Comparison of ENCODE assay signal across 8 mouse cellular contexts in the genomic region with DNA sequence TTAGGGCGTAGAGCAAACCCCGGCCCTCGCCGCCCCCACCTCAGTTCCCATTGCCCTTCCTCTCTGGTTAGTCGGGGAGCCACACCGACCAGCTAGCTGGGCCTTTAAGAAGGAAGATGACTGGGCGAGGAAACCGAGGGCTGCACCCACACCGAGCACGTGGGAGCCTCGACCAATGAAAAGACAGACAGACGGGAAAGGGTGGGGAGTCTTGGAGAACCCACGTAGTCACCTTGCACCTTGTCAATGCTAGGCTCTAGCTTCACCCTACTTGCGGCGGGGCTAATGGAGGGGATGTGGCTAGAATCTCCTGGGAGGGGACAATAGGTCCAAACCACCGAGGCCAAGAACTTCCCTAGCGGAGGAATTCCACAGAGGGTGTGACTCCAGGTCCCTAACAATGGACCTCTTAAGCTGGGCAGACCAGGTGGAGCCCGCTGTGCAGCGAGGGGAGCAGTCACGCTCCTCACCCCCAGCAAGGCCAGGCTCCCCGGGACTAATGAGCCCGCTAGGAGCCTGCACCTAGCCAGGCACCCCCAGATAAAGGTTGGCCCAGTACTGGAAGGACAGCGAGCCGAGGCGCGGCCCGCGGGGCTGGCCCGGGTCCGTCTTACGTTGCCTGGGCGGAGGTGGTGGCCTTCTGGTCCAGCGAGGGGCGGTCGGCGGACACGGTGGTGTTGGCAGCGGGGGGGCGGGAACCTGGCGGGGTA. TPM values are rescaled to one million over a fixed set of nuclear protein-coding genes. Genes with fewer than 3 reads are reported as not detected.
DNase-seq lines count a peak whose midpoint lies in the region; ATAC-seq and TF ChIP-seq lines count a peak whose summit lies in the region.

No protein-coding gene starts in this region.

- peak; percentile 77 for ATAC-seq in kidney, embryonic 15.5 days (replicated peaks; ENCODE audit: low FRiP score)
- ATAC-seq in limb, embryonic 15.5 days (ENCODE audit: insufficient number of reproducible peaks, low FRiP score, low TSS enrichment, low read depth): peak; percentile 73
- peak; percentile 74 for ATAC-seq in midbrain, postnatal 0 days (ENCODE audit: low FRiP score)

- peak overlapping the region; percentile 88 for H3K27ac ChIP-seq in heart, embryonic 10.5 days
- H3K27ac ChIP-seq in kidney, embryonic 15.5 days: peak overlapping the region; percentile 90
- H3K27ac ChIP-seq in limb, embryonic 15.5 days: peak overlapping the region; percentile 93
- H3K27ac ChIP-seq in midbrain, postnatal 0 days (ENCODE audit: low read depth, low read length): peak overlapping the region; percentile 57

- TF ChIP-seq POLR2A in brain, embryonic 14.5 days (IDR thresholded peaks at IDR 0.05; ENCODE audit: borderline replicate concordance, extremely low read depth, insufficient read depth, insufficient read length, poor library complexity, severe bottlenecking): no peak

- peak overlapping the region; percentile 68 for H3K9ac ChIP-seq in kidney, embryonic 15.5 days
- peak overlapping the region; percentile 57 for H3K9ac ChIP-seq in limb, embryonic 15.5 days
- peak overlapping the region; percentile 84 for H3K9ac ChIP-seq in midbrain, postnatal 0 days (replicated peaks; ENCODE audit: low read length, poor library complexity, severe bottlenecking)

- H3K4me1 ChIP-seq in erythroblast, embryonic 14.5 days (ENCODE audit: control insufficient read depth): peaks cover 69% of the 10 kb centered on the region
- peaks cover 58% of the 10 kb centered on the region for H3K4me1 ChIP-seq in heart, embryonic 10.5 days
- H3K4me1 ChIP-seq in kidney, embryonic 15.5 days: peaks cover 61% of the 10 kb centered on the region
- H3K4me1 ChIP-seq in limb, embryonic 15.5 days: peaks cover 50% of the 10 kb centered on the region
- H3K4me1 ChIP-seq in midbrain, postnatal 0 days (ENCODE audit: insufficient read depth, low read length): peaks cover 9% of the 10 kb centered on the region; the same call in 1 of the 2 replicates

- DNase-seq in CD4-positive helper T cell, adult 2 months (ENCODE audit: low read depth, low spot score): peak; percentile 93
- peak; percentile 92 for DNase-seq in brain, embryonic 14.5 days (ENCODE audit: low read depth)
- DNase-seq in heart, embryonic 10.5 days (ENCODE audit: low spot score): peak; percentile 96
- peak; percentile 90 for DNase-seq in midbrain, postnatal 0 days (ENCODE audit: low spot score)
- peak; percentile 83 to 90 for DNase-seq in spleen, postnatal 4 days (ENCODE audit: low spot score in 2 of 2)

- WGBS in heart, embryonic 10.5 days: under 1% methylated on average over 40 of the region's 40 CpGs
- WGBS in kidney, embryonic 15.5 days: under 1% methylated on average over 40 of the region's 40 CpGs
- 1% methylated on average over 40 of the region's 40 CpGs for WGBS in limb, embryonic 15.5 days
- 1% methylated on average over 36 of the region's 40 CpGs for WGBS in midbrain, postnatal 0 days

- H3K36me3 ChIP-seq in erythroblast, embryonic 14.5 days (ENCODE audit: control insufficient read depth): peaks cover 20% of the 10 kb centered on the region
- peaks cover 18% of the 10 kb centered on the region for H3K36me3 ChIP-seq in heart, embryonic 10.5 days
- peaks cover 21% of the 10 kb centered on the region for H3K36me3 ChIP-seq in kidney, embryonic 15.5 days
- peaks cover 39% of the 10 kb centered on the region for H3K36me3 ChIP-seq in limb, embryonic 15.5 days
- H3K36me3 ChIP-seq in midbrain, postnatal 0 days (ENCODE audit: insufficient read depth, low read length): peaks cover 31% of the 10 kb centered on the region

- H3K27me3 ChIP-seq in erythroblast, embryonic 14.5 days (ENCODE audit: control insufficient read depth): peaks cover 47% of the 10 kb centered on the region
- peaks cover 55% of the 10 kb centered on the region for H3K27me3 ChIP-seq in heart, embryonic 10.5 days (ENCODE audit: insufficient read depth, poor library complexity, severe bottlenecking)
- peaks cover 20% of the 10 kb centered on the region for H3K27me3 ChIP-seq in kidney, embryonic 15.5 days
- H3K27me3 ChIP-seq in limb, embryonic 15.5 days: peaks cover 11% of the 10 kb centered on the region; the same call in 1 of the 2 replicates
- H3K27me3 ChIP-seq in midbrain, postnatal 0 days (ENCODE audit: insufficient read depth, low read length): no peaks in the 10 kb centered on the region

- peak overlapping the region; percentile 100 for H3K4me2 ChIP-seq in kidney, embryonic 15.5 days
- peak overlapping the region; percentile 97 for H3K4me2 ChIP-seq in limb, embryonic 15.5 days
- H3K4me2 ChIP-seq in midbrain, postnatal 0 days (ENCODE audit: low read depth, low read length, poor library complexity, severe bottlenecking): peak overlapping the region; percentile 98

- H3K4me3 ChIP-seq in erythroblast, embryonic 14.5 days (replicated peaks): peak overlapping the region; percentile 76
- peak overlapping the region; percentile 67 for H3K4me3 ChIP-seq in heart, embryonic 10.5 days
- H3K4me3 ChIP-seq in kidney, embryonic 15.5 days (replicated peaks): peak overlapping the region; percentile 69
- H3K4me3 ChIP-seq in limb, embryonic 15.5 days: peak overlapping the region; percentile 65
- peak overlapping the region; percentile 74 for H3K4me3 ChIP-seq in midbrain, postnatal 0 days (ENCODE audit: low read depth, low read length)

- no peak for TF ChIP-seq CTCF in brain, embryonic 14.5 days (IDR thresholded peaks at IDR 0.05; ENCODE audit: borderline replicate concordance, extremely low read depth, insufficient read depth, insufficient read length)
- no peak for TF ChIP-seq CTCF in midbrain, postnatal 0 days (IDR thresholded peaks at IDR 0.05)

- peaks cover 5% of the 10 kb centered on the region for H3K9me3 ChIP-seq in erythroblast, embryonic 14.5 days (ENCODE audit: control insufficient read depth, low read length)
- no peaks in the 10 kb centered on the region for H3K9me3 ChIP-seq in heart, embryonic 10.5 days
- H3K9me3 ChIP-seq in kidney, embryonic 15.5 days (replicated peaks): no peaks in the 10 kb centered on the region
- H3K9me3 ChIP-seq in limb, embryonic 15.5 days: no peaks in the 10 kb centered on the region
- H3K9me3 ChIP-seq in midbrain, postnatal 0 days (ENCODE audit: low read length): no peaks in the 10 kb centered on the region

RNA-seq across cellular contexts. Expression of gene Rusc1, which starts 3.1 kb away (rescaled TPM):
- polyA plus RNA-seq in brain, embryonic 14.5 days (2012; rRNA removed): 131 and 149 TPM in 2 replicates
- 0.34 and 0.49 TPM in 2 replicates for polyA plus RNA-seq in erythroblast, embryonic 14.5 days (2012)
- 10.1 and 11.6 TPM in 2 replicates for polyA plus RNA-seq in heart, embryonic 10.5 days (2016; fragmentation: Nextera tagmentation; extraction: Ambion mirVana)
- polyA plus RNA-seq in kidney, embryonic 15.5 days (2015; fragmentation: Nextera tagmentation; extraction: Ambion mirVana): 19.3 and 19.7 TPM in 2 replicates
- polyA plus RNA-seq in limb, embryonic 15.5 days (2015; fragmentation: Nextera tagmentation; extraction: Ambion mirVana): 29.2 and 31.1 TPM in 2 replicates
- 177 and 187 TPM in 2 replicates for total RNA-seq in midbrain, postnatal 0 days (2014; rRNA removed)
- polyA plus RNA-seq in midbrain, postnatal 0 days (2015; fragmentation: Nextera tagmentation; extraction: Ambion mirVana): 103 and 107 TPM in 2 replicates

RNA-seq across cellular contexts. Expression of gene Gm43738, which starts 10.9 kb away (rescaled TPM):
- 0.03 and 0.05 TPM in 2 replicates for polyA plus RNA-seq in brain, embryonic 14.5 days (2012; rRNA removed)
- polyA plus RNA-seq in erythroblast, embryonic 14.5 days (2012): 0.09 TPM in 1 of 2 replicates, not detected in the other
- not detected in 2 replicates for polyA plus RNA-seq in heart, embryonic 10.5 days (2016; fragmentation: Nextera tagmentation; extraction: Ambion mirVana)
- polyA plus RNA-seq in kidney, embryonic 15.5 days (2015; fragmentation: Nextera tagmentation; extraction: Ambion mirVana): not detected in 2 replicates
- polyA plus RNA-seq in limb, embryonic 15.5 days (2015; fragmentation: Nextera tagmentation; extraction: Ambion mirVana): not detected in 2 replicates
- not detected in 2 replicates for total RNA-seq in midbrain, postnatal 0 days (2014; rRNA removed)
- not detected in 2 replicates for polyA plus RNA-seq in midbrain, postnatal 0 days (2015; fragmentation: Nextera tagmentation; extraction: Ambion mirVana)

RNA-seq across cellular contexts. Expression of gene Fdps, which starts 11.7 kb away (rescaled TPM):
- 169 and 202 TPM in 2 replicates for polyA plus RNA-seq in brain, embryonic 14.5 days (2012; rRNA removed)
- 1.1 and 1.3 TPM in 2 replicates for polyA plus RNA-seq in erythroblast, embryonic 14.5 days (2012)
- polyA plus RNA-seq in heart, embryonic 10.5 days (2016; fragmentation: Nextera tagmentation; extraction: Ambion mirVana): 220 and 253 TPM in 2 replicates
- 188 and 215 TPM in 2 replicates for polyA plus RNA-seq in kidney, embryonic 15.5 days (2015; fragmentation: Nextera tagmentation; extraction: Ambion mirVana)
- 253 and 265 TPM in 2 replicates for polyA plus RNA-seq in limb, embryonic 15.5 days (2015; fragmentation: Nextera tagmentation; extraction: Ambion mirVana)
- 382 and 401 TPM in 2 replicates for total RNA-seq in midbrain, postnatal 0 days (2014; rRNA removed)
- polyA plus RNA-seq in midbrain, postnatal 0 days (2015; fragmentation: Nextera tagmentation; extraction: Ambion mirVana): 407 and 423 TPM in 2 replicates

RNA-seq across cellular contexts. Expression of gene Pklr, which starts 45.9 kb away (rescaled TPM):
- 0.14 and 0.21 TPM in 2 replicates for polyA plus RNA-seq in brain, embryonic 14.5 days (2012; rRNA removed)
- 50.9 and 55.5 TPM in 2 replicates for polyA plus RNA-seq in erythroblast, embryonic 14.5 days (2012)
- 12.4 and 14.7 TPM in 2 replicates for polyA plus RNA-seq in heart, embryonic 10.5 days (2016; fragmentation: Nextera tagmentation; extraction: Ambion mirVana)
- polyA plus RNA-seq in kidney, embryonic 15.5 days (2015; fragmentation: Nextera tagmentation; extraction: Ambion mirVana): 2.3 and 5.5 TPM in 2 replicates
- 0.20 and 0.23 TPM in 2 replicates for polyA plus RNA-seq in limb, embryonic 15.5 days (2015; fragmentation: Nextera tagmentation; extraction: Ambion mirVana)
- total RNA-seq in midbrain, postnatal 0 days (2014; rRNA removed): 0.47 TPM in 1 of 2 replicates, not detected in the other
- 0.05 and 0.10 TPM in 2 replicates for polyA plus RNA-seq in midbrain, postnatal 0 days (2015; fragmentation: Nextera tagmentation; extraction: Ambion mirVana)

Comparison
In these comparisons a context has a peak if more than half of its experiments do, and no peak if none do; other contexts are left out.
1. Peak in every context shown above with its lines: DNase-seq, ATAC-seq, H3K4me3 ChIP-seq and H3K27ac ChIP-seq.
2. RNA of gene Fdps, which starts 11.7 kb away (polyA plus RNA-seq): 407 to 423 TPM in midbrain, postnatal 0 days, 253 to 265 TPM in limb, embryonic 15.5 days, 220 to 253 TPM in heart, embryonic 10.5 days, 188 to 215 TPM in kidney, embryonic 15.5 days and 169 to 202 TPM in brain, embryonic 14.5 days; 1.1 to 1.3 TPM in erythroblast, embryonic 14.5 days; every median in the first group is over 10 times any median in the second.